Mouse (Mus musculus) lung, embryonic 14.5 days (tissue): ENCODE data around the gene Gm20388. TPM values are rescaled to one million over a fixed set of nuclear protein-coding genes. Genes with fewer than 3 reads are reported as not detected.

Experiments
- ATAC-seq: fragments of 200-750 bp; cut with Nextera tagmentation; 2 replicates; pipeline ENCODE4 v1.8.0; 2017; ENCODE audit warnings: mild to moderate bottlenecking, moderate TSS enrichment, moderate library complexity; ENCODE audit not compliant: insufficient read depth
- DNase-seq: peaks from one replicate; pipeline ENCODE4 v3.0.0-alpha.2; 2015
- H3K27ac ChIP-seq: fragments of 300-500 bp; sonication (generic); 2 replicates; pipeline ENCODE4 v1.5.1; 2014; ENCODE audit warnings: low read depth, mild to moderate bottlenecking, moderate library complexity
- H3K27me3 ChIP-seq: fragments of 300-500 bp; sonication (generic); 2 replicates; pipeline ENCODE4 v1.6.1; 2014; ENCODE audit warnings: low read length, control low read depth; ENCODE audit not compliant: insufficient read depth
- H3K36me3 ChIP-seq: fragments of 300-500 bp; sonication (generic); 2 replicates; pipeline ENCODE4 v1.6.1; 2014; ENCODE audit warnings: control low read depth; ENCODE audit not compliant: insufficient read depth
- H3K4me1 ChIP-seq: fragments of 300-500 bp; sonication (generic); 2 replicates; pipeline ENCODE4 v1.6.1; 2014; ENCODE audit warnings: antibody characterized with exemption, control low read depth; ENCODE audit not compliant: insufficient read depth
- H3K4me2 ChIP-seq: fragments of 300-500 bp; sonication (generic); 2 replicates; pipeline ENCODE4 v1.6.1; 2014; ENCODE audit warnings: mild to moderate bottlenecking
- H3K4me3 ChIP-seq: fragments of 300-500 bp; sonication (generic); 2 replicates; pipeline ENCODE4 v1.5.1; 2014; ENCODE audit warnings: low read depth, low read length
- H3K9ac ChIP-seq: fragments of 300-500 bp; sonication (generic); 2 replicates; pipeline ENCODE4 v1.6.1; 2014
- H3K9me3 ChIP-seq: fragments of 300-500 bp; sonication (generic); 2 replicates; pipeline ENCODE4 v1.6.1; 2016; ENCODE audit warnings: low read depth, low read length, control low read depth
- CTCF ChIP-seq: IDR thresholded peaks from 2 replicates; pipeline ENCODE4 v1.5.1; 2016; ENCODE audit warnings: antibody characterized with exemption, low read depth
- WGBS: fragments of 180-500 bp; shearing (Covaris S2); extraction: QIAGEN DNeasy Blood & Tissue Kit; methylation state at CpG from one replicate; pipeline ENCODE4 v1.1.7; 2014; 5-methylcytosine and 5-hydroxymethylcytosine counted together
- polyA plus RNA-seq: library from polyadenylated mRNA; unstranded; fragments of >200 nt; fragmentation: Nextera tagmentation; extraction: Ambion mirVana; gene quantifications from 2 replicates; pipeline ENCODE4 v1.2.1, GENCODE M21; 2014

Gene Gm20388
- polyA plus RNA-seq, 1 experiment from 2014 or later, result not detected

DNA sequence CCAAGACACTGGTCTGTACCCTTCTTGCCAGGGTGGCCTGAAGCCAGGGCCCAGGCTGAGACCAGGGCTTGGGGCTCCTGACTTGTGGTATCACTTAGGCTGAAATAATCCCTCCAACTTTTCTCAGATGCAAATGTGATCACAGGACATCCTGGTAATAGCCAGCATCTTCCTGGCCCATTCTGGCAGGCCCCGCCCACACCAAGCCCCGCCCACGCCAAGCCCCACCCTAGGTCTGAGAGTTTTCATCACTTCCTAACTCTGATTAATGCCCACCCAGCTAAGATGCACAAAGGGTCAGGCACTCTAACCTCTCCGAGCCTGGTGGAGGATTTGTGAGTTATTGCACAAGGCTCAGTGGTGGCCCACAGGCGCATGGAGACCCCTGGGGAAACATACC is 2709.8 kb downstream of the Gm20388 start:
- TF ChIP-seq CTCF, result no peak
- H3K9me3 ChIP-seq, result no peaks in the 10 kb centered on the region
- WGBS, result 30% methylated on average over 5 of the region's 5 CpGs
- no peaks in the 10 kb centered on the region for H3K27me3 ChIP-seq
- H3K4me3 ChIP-seq, result no peak overlapping the region
- no peak for ATAC-seq
- H3K4me2 ChIP-seq, result no peak overlapping the region
- DNase-seq, result no peak
- no peaks in the 10 kb centered on the region for H3K4me1 ChIP-seq
- H3K9ac ChIP-seq, result no peak overlapping the region
- H3K27ac ChIP-seq, result no peak overlapping the region
- peaks cover 3% of the 10 kb centered on the region; the same call in 1 of the 2 replicates for H3K36me3 ChIP-seq

- H3K9ac ChIP-seq, result no peak within 1 kb of the TSS
- no peak within 1 kb of the TSS for H3K4me3 ChIP-seq
- TF ChIP-seq CTCF, result no peak
- H3K27me3 ChIP-seq, result no peaks in the 10 kb centered on the region
- H3K4me2 ChIP-seq, result no peak within 1 kb of the TSS
- no peak within 1 kb of the TSS for H3K27ac ChIP-seq
- H3K9me3 ChIP-seq, result no peaks in the 10 kb centered on the region
- WGBS, result 55% methylated on average over 6 of the region's 6 CpGs
- no peaks in the 10 kb centered on the region for H3K4me1 ChIP-seq
- H3K36me3 ChIP-seq, result no peaks in the 10 kb centered on the region
- ATAC-seq, result no peak
- no peak for DNase-seq
Observed at GRCm38 (mm10) chr8:122622727-122623126, 2712.1 kb downstream of the Gm20388 start, which contains the start of gene Pabpn1l. TSS of gene Pabpn1l (minus strand) at chr8:122622739.

DNA sequence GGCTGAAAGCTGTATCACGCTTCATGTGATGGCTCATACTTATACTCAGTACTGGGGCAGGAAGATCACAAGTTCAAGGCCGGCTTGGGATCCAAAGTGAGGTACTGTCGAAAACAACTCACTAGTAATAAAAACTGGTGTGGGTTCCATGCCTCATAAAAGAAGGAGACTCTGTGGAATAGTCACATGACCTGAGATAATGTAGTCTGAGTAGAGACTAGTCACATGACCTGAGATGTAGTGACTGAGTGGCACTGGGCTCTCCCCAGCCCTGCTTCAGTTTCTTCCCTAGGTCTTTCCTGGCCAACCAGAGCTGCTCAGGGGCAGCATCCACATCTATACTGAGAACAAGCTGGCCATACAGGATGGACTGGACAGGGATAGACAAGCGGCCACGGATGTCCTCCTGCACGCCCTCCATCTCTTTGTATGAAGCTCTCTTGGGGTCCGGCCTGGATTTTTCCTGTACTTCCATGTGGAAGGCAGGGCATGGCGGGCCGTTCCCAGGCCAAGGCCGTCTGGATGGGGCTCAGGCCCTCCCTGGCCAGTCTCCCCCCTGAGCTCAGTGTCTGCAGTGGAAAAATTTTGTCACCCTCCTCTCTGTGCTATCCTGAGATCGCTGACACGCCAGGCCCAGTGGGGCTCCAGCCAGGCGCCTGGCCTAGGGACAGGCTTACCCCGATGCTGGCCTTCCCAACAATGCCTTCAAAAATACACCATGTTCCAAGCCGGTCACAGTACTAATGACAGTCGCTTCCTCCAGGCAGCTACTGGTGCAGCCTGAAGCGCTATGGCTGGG is 2713.4 kb downstream of the Gm20388 start:
- H3K4me3 ChIP-seq, result no peak overlapping the region
- ATAC-seq (no peak), DNase-seq (no peak)
- H3K27ac ChIP-seq, result no peak overlapping the region
- no peak overlapping the region for H3K9ac ChIP-seq
- H3K9me3 ChIP-seq, result no peaks in the 10 kb centered on the region
- no peak overlapping the region for H3K4me2 ChIP-seq
- no peaks in the 10 kb centered on the region for H3K36me3 ChIP-seq
- TF ChIP-seq CTCF, result no peak
- 87% methylated on average over 17 of the region's 17 CpGs for WGBS
- no peaks in the 10 kb centered on the region for H3K27me3 ChIP-seq
- no peaks in the 10 kb centered on the region for H3K4me1 ChIP-seq

- no peak for DNase-seq
- no peaks in the 10 kb centered on the region for H3K4me1 ChIP-seq
- no peak overlapping the region for H3K4me2 ChIP-seq
- no peaks in the 10 kb centered on the region for H3K36me3 ChIP-seq
- H3K9ac ChIP-seq, result no peak overlapping the region
- WGBS, result 68% methylated on average over 5 of the region's 5 CpGs
- no peak overlapping the region for H3K27ac ChIP-seq
- no peaks in the 10 kb centered on the region for H3K9me3 ChIP-seq
- no peak overlapping the region for H3K4me3 ChIP-seq
- 0 out of 2 replicates have a peak, but pooled peaks cover 3% of the 10 kb centered on the region for H3K27me3 ChIP-seq
- no peak for ATAC-seq
- no peak for TF ChIP-seq CTCF
Observed at GRCm38 (mm10) chr8:122624653-122625052, 2714.0 kb downstream of the Gm20388 start.

GRCm38 (mm10) chr8:122625811-122626210 is 2715.2 kb downstream of the Gm20388 start:
- Histone ChIP-seq H3K27ac (no peak overlapping the region), H3K9ac (no peak overlapping the region), H3K4me2 (no peak overlapping the region), H3K4me3 (no peak overlapping the region), H3K4me1 (no peaks in the 10 kb centered on the region), H3K36me3 (no peaks in the 10 kb centered on the region), H3K27me3 (peaks cover 7% of the 10 kb centered on the region; the same call in 1 of the 2 replicates), H3K9me3 (no peaks in the 10 kb centered on the region)
- WGBS, result 72% methylated on average over 9 of the region's 9 CpGs
- TF ChIP-seq CTCF, result no peak
- DNase-seq (no peak), ATAC-seq (no peak)

DNA sequence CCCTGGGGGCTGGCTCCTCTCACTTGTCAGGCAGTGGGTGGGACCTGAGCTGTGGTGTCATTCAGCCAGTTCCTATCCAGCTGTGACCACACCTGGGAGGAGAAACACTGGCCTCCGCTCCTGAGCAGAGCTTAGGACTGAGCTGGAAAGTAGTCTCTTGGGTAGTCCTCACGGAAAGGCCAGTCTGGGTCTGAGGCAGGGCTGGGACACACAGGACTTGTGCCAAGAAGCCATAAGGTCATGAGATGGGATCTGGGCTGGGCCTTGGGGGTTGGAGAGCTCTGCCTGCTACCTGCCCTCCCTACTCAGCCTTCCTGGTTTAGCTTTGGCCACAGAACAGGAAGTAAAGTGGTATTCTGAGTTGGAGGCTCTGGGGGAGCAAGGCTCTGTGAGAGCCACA is 2716.3 kb downstream of the Gm20388 start:
- no peak overlapping the region for H3K4me3 ChIP-seq
- no peak overlapping the region for H3K27ac ChIP-seq

DNA sequence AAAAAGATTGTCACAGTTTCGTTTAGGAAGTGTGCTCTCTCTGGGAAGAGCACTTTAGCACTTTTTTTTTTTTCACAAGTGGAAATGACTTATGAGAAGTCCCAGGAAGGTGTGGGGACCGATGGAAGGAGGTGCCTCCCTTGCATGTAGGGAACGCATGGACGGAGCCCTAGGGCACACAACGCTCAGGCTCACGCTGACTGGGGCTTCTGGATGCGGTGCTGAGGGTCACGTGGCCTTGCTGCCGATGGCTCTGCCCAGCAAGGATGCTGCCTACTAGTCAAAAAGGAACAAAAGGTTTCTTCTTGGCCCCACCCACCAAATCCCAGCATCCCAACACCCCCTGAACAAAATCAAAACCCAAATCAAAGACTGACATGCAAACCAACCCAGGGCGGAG is 2718.7 kb downstream of the Gm20388 start:
- ATAC-seq, result no peak
- no peak overlapping the region for H3K4me2 ChIP-seq
- TF ChIP-seq CTCF, result no peak
- no peak overlapping the region for H3K27ac ChIP-seq
- H3K9ac ChIP-seq, result no peak overlapping the region
- H3K9me3 ChIP-seq, result no peaks in the 10 kb centered on the region
- DNase-seq, result no peak
- no peak overlapping the region for H3K4me3 ChIP-seq
- H3K36me3 ChIP-seq, result no peaks in the 10 kb centered on the region
- 50% methylated on average over 10 of the region's 10 CpGs for WGBS
- peaks cover 7% of the 10 kb centered on the region; the same call in 1 of the 2 replicates for H3K27me3 ChIP-seq
- no peaks in the 10 kb centered on the region for H3K4me1 ChIP-seq

More for the DNA sequence above, 2716.3 kb downstream of the Gm20388 start:
- H3K9ac ChIP-seq, result no peak overlapping the region
- no peaks in the 10 kb centered on the region for H3K36me3 ChIP-seq
- H3K4me1 ChIP-seq, result no peaks in the 10 kb centered on the region
- TF ChIP-seq CTCF, result no peak
- H3K27me3 ChIP-seq, result peaks cover 7% of the 10 kb centered on the region; the same call in 1 of the 2 replicates
- ATAC-seq (no peak), DNase-seq (no peak)
- WGBS, result 72% methylated on average over 2 of the region's 2 CpGs
- no peak overlapping the region for H3K4me2 ChIP-seq
- no peaks in the 10 kb centered on the region for H3K9me3 ChIP-seq
